Mouse (Mus musculus): Measurements from ENCODE around the gene Abcc3. TPM values are rescaled to one million over a fixed set of nuclear protein-coding genes. Genes with fewer than 3 reads are reported as not detected.

Gene Abcc3
- polyA plus RNA-seq, 1 experiment from 2014 or later, result 10.5 TPM

- no peaks in the 10 kb centered on the region for H3K27me3 ChIP-seq (ENCODE audit: insufficient read depth, low read length)
- H3K36me3 ChIP-seq (ENCODE audit: insufficient read depth, low read length), result peaks cover 9% of the 10 kb centered on the region
- no peak overlapping the region for H3K9ac ChIP-seq (ENCODE audit: low read depth, low read length)
- H3K4me3 ChIP-seq (replicated peaks; ENCODE audit: low read depth, low read length), result no peak overlapping the region
- peaks cover 26% of the 10 kb centered on the region; the same call in 1 of the 2 replicates for H3K4me1 ChIP-seq (replicated peaks; ENCODE audit: insufficient read depth, low read length)
- 36% methylated on average over 5 of the region's 5 CpGs for WGBS
- no peak for TF ChIP-seq CTCF (IDR thresholded peaks at IDR 0.05; ENCODE audit: low read depth)
- ATAC-seq (replicated peaks; ENCODE audit: low FRiP score, low read depth), result no peak
- H3K4me2 ChIP-seq (ENCODE audit: low read length), result no peak overlapping the region
- no peak overlapping the region for H3K27ac ChIP-seq
- H3K9me3 ChIP-seq (replicated peaks; ENCODE audit: low read length), result no peaks in the 10 kb centered on the region
- DNase-seq (ENCODE audit: low spot score), result no peak
These were observed 48.8 kb downstream of the Abcc3 start for GRCm38 (mm10) chr11:94343955-94344358.

- H3K27ac ChIP-seq, result no peak overlapping the region; the same call in 1 of the 2 replicates
- no peaks in the 10 kb centered on the region for H3K27me3 ChIP-seq (ENCODE audit: insufficient read depth, low read length)
- ATAC-seq (replicated peaks; ENCODE audit: low FRiP score, low read depth), result no peak
- H3K4me1 ChIP-seq (replicated peaks; ENCODE audit: insufficient read depth, low read length), result peaks cover 26% of the 10 kb centered on the region; the same call in 1 of the 2 replicates
- no peak for DNase-seq (ENCODE audit: low spot score)
- H3K36me3 ChIP-seq (ENCODE audit: insufficient read depth, low read length), result peaks cover 21% of the 10 kb centered on the region
- no peaks in the 10 kb centered on the region for H3K9me3 ChIP-seq (replicated peaks; ENCODE audit: low read length)
- no peak overlapping the region for H3K4me3 ChIP-seq (replicated peaks; ENCODE audit: low read depth, low read length)
- WGBS, result 26% methylated on average over 13 of the region's 13 CpGs
- no peak for TF ChIP-seq CTCF (IDR thresholded peaks at IDR 0.05; ENCODE audit: low read depth)
- no peak overlapping the region for H3K4me2 ChIP-seq (ENCODE audit: low read length)
- H3K9ac ChIP-seq (ENCODE audit: low read depth, low read length), result no peak overlapping the region
These were observed 50.5 kb downstream of the Abcc3 start for GRCm38 (mm10) chr11:94342114-94342905.

GRCm38 (mm10) chr11:94340948-94341933 is 51.6 kb downstream of the Abcc3 start:
- Histone ChIP-seq H3K9ac (ENCODE audit: low read depth, low read length) (no peak overlapping the region), H3K9me3 (replicated peaks; ENCODE audit: low read length) (no peaks in the 10 kb centered on the region), H3K27ac (peak overlapping the region; percentile 50), H3K4me3 (replicated peaks; ENCODE audit: low read depth, low read length) (no peak overlapping the region), H3K36me3 (ENCODE audit: insufficient read depth, low read length) (peaks cover 23% of the 10 kb centered on the region), H3K27me3 (ENCODE audit: insufficient read depth, low read length) (no peaks in the 10 kb centered on the region), H3K4me2 (ENCODE audit: low read length) (no peak overlapping the region), H3K4me1 (replicated peaks; ENCODE audit: insufficient read depth, low read length) (0 out of 2 replicates have a peak, but pooled peaks cover 17% of the 10 kb centered on the region)
- WGBS, result 50% methylated on average over 10 of the region's 10 CpGs
- TF ChIP-seq CTCF (IDR thresholded peaks at IDR 0.05; ENCODE audit: low read depth), result no peak
- no peak for DNase-seq (ENCODE audit: low spot score)
- ATAC-seq (replicated peaks; ENCODE audit: low FRiP score, low read depth), result peak; percentile 65

GRCm38 (mm10) chr11:94339732-94340585 is 52.8 kb downstream of the Abcc3 start:
- no peak overlapping the region for H3K9ac ChIP-seq (ENCODE audit: low read depth, low read length)
- H3K4me2 ChIP-seq (ENCODE audit: low read length), result no peak overlapping the region
- H3K27ac ChIP-seq, result no peak overlapping the region
- H3K27me3 ChIP-seq (ENCODE audit: insufficient read depth, low read length), result no peaks in the 10 kb centered on the region
- peak; percentile 82 for TF ChIP-seq CTCF (IDR thresholded peaks at IDR 0.05; ENCODE audit: low read depth)
- no peak overlapping the region for H3K4me3 ChIP-seq (replicated peaks; ENCODE audit: low read depth, low read length)
- WGBS, result 56% methylated on average over 18 of the region's 18 CpGs
- ATAC-seq (replicated peaks; ENCODE audit: low FRiP score, low read depth) (0 out of 2 replicates have a peak, but pooled peaks have one; percentile 45), DNase-seq (ENCODE audit: low spot score) (peak; percentile 94)
- no peaks in the 10 kb centered on the region for H3K9me3 ChIP-seq (replicated peaks; ENCODE audit: low read length)
- H3K4me1 ChIP-seq (replicated peaks; ENCODE audit: insufficient read depth, low read length), result 0 out of 2 replicates have a peak, but pooled peaks cover 14% of the 10 kb centered on the region
- H3K36me3 ChIP-seq (ENCODE audit: insufficient read depth, low read length), result peaks cover 34% of the 10 kb centered on the region

GRCm38 (mm10) chr11:94338347-94338746 is 54.5 kb downstream of the Abcc3 start:
- ATAC-seq (replicated peaks; ENCODE audit: low FRiP score, low read depth) (no peak), DNase-seq (ENCODE audit: low spot score) (no peak)
- peaks cover 40% of the 10 kb centered on the region for H3K36me3 ChIP-seq (ENCODE audit: insufficient read depth, low read length)
- 87% methylated on average over 2 of the region's 2 CpGs for WGBS
- H3K9ac ChIP-seq (ENCODE audit: low read depth, low read length), result no peak overlapping the region
- no peaks in the 10 kb centered on the region for H3K9me3 ChIP-seq (replicated peaks; ENCODE audit: low read length)
- H3K27ac ChIP-seq, result no peak overlapping the region
- no peak for TF ChIP-seq CTCF (IDR thresholded peaks at IDR 0.05; ENCODE audit: low read depth)
- 0 out of 2 replicates have a peak, but pooled peaks cover 9% of the 10 kb centered on the region for H3K4me1 ChIP-seq (replicated peaks; ENCODE audit: insufficient read depth, low read length)
- no peak overlapping the region for H3K4me2 ChIP-seq (ENCODE audit: low read length)
- no peak overlapping the region for H3K4me3 ChIP-seq (replicated peaks; ENCODE audit: low read depth, low read length)
- no peaks in the 10 kb centered on the region for H3K27me3 ChIP-seq (ENCODE audit: insufficient read depth, low read length)

All from kidney, postnatal 0 days (tissue).